Mouse (Mus musculus) bone marrow, adult 2 months (tissue): Measurements from ENCODE around the gene Dxo. TPM values are rescaled to one million over a fixed set of nuclear protein-coding genes. Genes with fewer than 3 reads are reported as not detected.

Source experiments
- H3K27ac ChIP-seq: fragments of 200-500 bp; 2 replicates; pipeline ENCODE4 v1.5.1; 2012; ENCODE audit warnings: low read depth, mild to moderate bottlenecking, control low read depth, inconsistent platforms, low read length; ENCODE audit not compliant: control insufficient read depth, poor library complexity, insufficient read depth
- H3K4me1 ChIP-seq: fragments of 200-500 bp; 2 replicates; pipeline ENCODE4 v1.6.1; 2011; ENCODE audit warnings: low read length; ENCODE audit not compliant: control insufficient read depth, insufficient read depth
- H3K4me3 ChIP-seq: fragments of 200-500 bp; replicated peaks from 2 replicates; pipeline ENCODE3; 2011; ENCODE audit warnings: mild to moderate bottlenecking, low read depth, low read length, control low read depth; ENCODE audit not compliant: control insufficient read depth
- CTCF ChIP-seq: fragments of 200-500 bp; IDR thresholded peaks from 2 replicates; pipeline ENCODE4 v1.5.1; 2011; ENCODE audit warnings: low read length, control low read depth; ENCODE audit not compliant: control insufficient read depth, insufficient read depth
- POLR2A ChIP-seq: fragments of 200-500 bp; IDR thresholded peaks from 2 replicates; pipeline ENCODE4 v1.6.1; 2011; ENCODE audit warnings: low read depth, mild to moderate bottlenecking, control low read depth, low read length, borderline replicate concordance; ENCODE audit not compliant: control insufficient read depth
- WGBS: fragments of 180-500 bp; shearing (Covaris S2); methylation state at CpG from one replicate; pipeline ENCODE4 v1.1.7; 2018; 5-methylcytosine and 5-hydroxymethylcytosine counted together
- polyA plus RNA-seq: library from polyadenylated mRNA; stranded (reverse); fragments of >200 nt; gene quantifications from 2 replicates; pipeline ENCODE4 v1.2.4, GENCODE M21; 2011; ENCODE audit warnings: low replicate concordance; ENCODE audit not compliant: missing spikeins, insufficient read depth, insufficient read length

Gene Dxo
- polyA plus RNA-seq, 1 experiment, result 73.3 TPM

- Histone ChIP-seq H3K27ac (peak overlapping the region; percentile 82), H3K4me1 (peaks cover 4% of the 10 kb centered on the region; the same call in 1 of the 2 replicates), H3K4me3 (peak overlapping the region; percentile 88)
- TF ChIP-seq POLR2A (no peak), CTCF (no peak)
- WGBS, result 6% methylated on average over 48 of the region's 48 CpGs
Observed at GRCm38 (mm10) chr17:34836155-34836855, 514 bp upstream of the Dxo start.

DNA sequence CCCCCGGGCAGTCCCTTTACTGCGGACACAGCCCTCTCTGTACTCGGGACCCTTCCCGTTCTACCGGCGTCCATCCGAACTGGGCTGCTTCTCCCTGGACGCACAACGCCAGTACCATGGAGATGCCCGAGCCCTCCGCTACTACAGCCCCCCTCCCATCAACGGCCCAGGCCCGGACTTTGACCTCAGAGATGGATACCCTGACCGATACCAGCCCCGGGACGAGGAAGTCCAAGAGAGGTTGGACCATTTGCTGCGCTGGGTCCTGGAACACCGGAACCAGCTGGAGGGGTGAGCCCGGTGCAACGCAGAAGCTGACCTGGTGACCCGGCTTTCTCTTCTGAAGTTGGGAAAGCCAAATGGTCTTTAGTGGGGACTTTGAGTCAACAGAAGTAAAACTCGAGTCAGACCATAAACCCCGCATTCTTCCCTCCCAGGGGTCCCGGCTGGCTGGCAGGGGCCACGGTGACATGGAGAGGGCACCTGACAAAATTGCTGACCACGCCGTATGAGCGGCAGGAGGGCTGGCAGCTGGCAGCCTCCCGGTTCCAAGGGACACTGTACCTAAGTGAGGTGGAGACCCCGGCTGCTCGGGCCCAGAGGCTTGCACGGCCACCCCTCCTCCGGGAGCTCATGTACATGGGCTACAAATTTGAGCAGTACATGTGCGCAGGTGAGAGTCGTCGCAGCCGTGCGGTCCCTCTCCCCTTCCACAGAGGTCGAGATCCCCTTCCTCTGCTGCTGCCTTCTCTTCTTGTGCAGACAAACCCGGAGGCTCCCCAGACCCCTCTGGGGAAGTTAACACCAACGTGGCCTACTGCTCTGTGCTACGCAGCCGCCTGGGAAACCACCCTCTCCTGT lies 875 bp downstream of the Dxo start:
- Histone ChIP-seq H3K27ac (peak overlapping the region; percentile 82), H3K4me3 (peak overlapping the region; percentile 88), H3K4me1 (peaks cover 4% of the 10 kb centered on the region; the same call in 1 of the 2 replicates)
- WGBS, result 44% methylated on average over 43 of the region's 43 CpGs
- TF ChIP-seq CTCF (no peak), POLR2A (0 out of 2 replicates have a peak, but pooled peaks have one; percentile 16)

- H3K4me3 ChIP-seq, result no peak overlapping the region
- TF ChIP-seq CTCF, result no peak
- no peak for TF ChIP-seq POLR2A
- 86% methylated on average over 7 of the region's 7 CpGs for WGBS
- no peak overlapping the region for H3K27ac ChIP-seq
- peaks cover 4% of the 10 kb centered on the region; the same call in 1 of the 2 replicates for H3K4me1 ChIP-seq
Observed at GRCm38 (mm10) chr17:34838785-34839184, 2.0 kb downstream of the Dxo start.

- no peak overlapping the region for H3K4me3 ChIP-seq
- no peak overlapping the region for H3K27ac ChIP-seq
- WGBS, result 81% methylated on average over 6 of the region's 6 CpGs
- H3K4me1 ChIP-seq, result peaks cover 3% of the 10 kb centered on the region; the same call in 1 of the 2 replicates
- TF ChIP-seq CTCF (no peak), POLR2A (no peak)
Observed at GRCm38 (mm10) chr17:34840736-34841307, 4.0 kb downstream of the Dxo start.

- no peaks in the 10 kb centered on the region for H3K4me1 ChIP-seq
- H3K4me3 ChIP-seq, result no peak overlapping the region
- H3K27ac ChIP-seq, result no peak overlapping the region
- 91% methylated on average over 13 of the region's 13 CpGs for WGBS
- TF ChIP-seq CTCF, result no peak
- no peak for TF ChIP-seq POLR2A
Observed at GRCm38 (mm10) chr17:34844884-34845283, 8.1 kb downstream of the Dxo start.

DNA sequence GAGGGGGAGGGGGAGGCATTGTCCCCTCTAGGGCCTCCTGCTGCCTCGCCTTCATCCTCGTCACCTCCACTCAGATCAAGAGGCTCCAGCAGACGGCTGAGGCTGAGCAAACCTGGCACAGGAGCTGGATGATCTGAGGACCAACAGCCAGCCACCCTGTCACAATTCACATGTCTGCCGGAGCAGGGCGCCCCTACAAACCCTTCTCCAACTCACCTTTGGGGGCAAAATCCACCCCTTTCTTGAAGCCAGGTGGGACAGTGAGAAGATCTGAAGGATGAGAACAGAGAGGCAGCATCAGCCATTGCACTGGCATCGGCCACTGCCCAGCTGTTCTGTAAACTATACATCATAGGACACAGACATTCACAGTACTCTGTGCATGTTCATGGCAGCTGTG lies 10.4 kb downstream of the Dxo start:
- Histone ChIP-seq H3K4me1 (no peaks in the 10 kb centered on the region; the same call in 1 of the 2 replicates), H3K27ac (no peak overlapping the region), H3K4me3 (no peak overlapping the region)
- TF ChIP-seq POLR2A (no peak), CTCF (no peak)
- WGBS, result 94% methylated on average over 6 of the region's 6 CpGs

- WGBS, result 87% methylated on average over 7 of the region's 7 CpGs
- no peaks in the 10 kb centered on the region; the same call in 1 of the 2 replicates for H3K4me1 ChIP-seq
- H3K4me3 ChIP-seq, result no peak overlapping the region
- H3K27ac ChIP-seq, result no peak overlapping the region
- TF ChIP-seq POLR2A (no peak), CTCF (no peak)
Observed at GRCm38 (mm10) chr17:34847615-34848014, 10.8 kb downstream of the Dxo start.
